Mouse (Mus musculus) kidney, adult 2 months (tissue): ENCODE results near the gene Mzf1.

Experiments used
- CTCF ChIP-seq: fragments of 200-500 bp; conservative IDR thresholded peaks from 2 replicates; pipeline ENCODE4 v1.5.1; 2011; ENCODE audit warnings: low read depth, mild to moderate bottlenecking, control low read depth, low read length, moderate library complexity, mixed read lengths; ENCODE audit not compliant: insufficient read depth, insufficient read length
- POLR2A ChIP-seq: fragments of 200-500 bp; IDR thresholded peaks from one replicate; pipeline ENCODE4 v1.6.1; 2011; ENCODE audit warnings: low read depth, low read length, control low read depth

DNA sequence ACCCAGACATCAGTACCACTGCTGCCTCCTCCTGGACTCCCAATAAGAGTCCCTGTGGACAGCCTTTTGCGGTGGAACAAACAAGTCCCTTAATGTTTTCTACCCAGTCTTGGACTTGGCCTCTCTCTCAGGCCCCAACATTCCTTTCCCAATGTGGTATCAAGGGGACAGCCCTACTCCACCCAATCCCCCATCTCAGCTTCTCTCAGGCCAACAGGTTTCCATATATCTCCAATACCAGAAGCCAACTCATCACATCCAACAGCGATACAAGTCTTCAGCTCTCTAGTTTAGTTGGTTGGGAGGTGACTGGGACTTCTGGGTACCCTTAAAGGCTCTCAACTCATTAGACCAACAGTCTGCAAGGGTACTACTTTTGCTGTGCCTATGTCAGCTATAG lies 1.1 kb downstream of the Mzf1 start:
- TF ChIP-seq CTCF, result no peak
- no peak for TF ChIP-seq POLR2A
